Mouse (Mus musculus) inflammation-experienced regulatory T-cells, adult 6 months (primary cell): Measurements from ENCODE around the gene Ppfia2. TPM values are rescaled to one million over a fixed set of nuclear protein-coding genes. Genes with fewer than 3 reads are reported as not detected.

Source experiments
- ATAC-seq: one replicate; pipeline ENCODE4 v1.8.0; 2017
- polyA plus RNA-seq, 3 experiments: library from polyadenylated mRNA; unstranded; fragments of 100-300 nt; shearing (Covaris generic); gene quantifications; one replicate each; pipeline ENCODE4 v1.2.1; 2017

Gene Ppfia2
- polyA plus RNA-seq, 3 experiments from 2014 or later = 0.13 to 0.20 TPM; not detected in 1

DNA sequence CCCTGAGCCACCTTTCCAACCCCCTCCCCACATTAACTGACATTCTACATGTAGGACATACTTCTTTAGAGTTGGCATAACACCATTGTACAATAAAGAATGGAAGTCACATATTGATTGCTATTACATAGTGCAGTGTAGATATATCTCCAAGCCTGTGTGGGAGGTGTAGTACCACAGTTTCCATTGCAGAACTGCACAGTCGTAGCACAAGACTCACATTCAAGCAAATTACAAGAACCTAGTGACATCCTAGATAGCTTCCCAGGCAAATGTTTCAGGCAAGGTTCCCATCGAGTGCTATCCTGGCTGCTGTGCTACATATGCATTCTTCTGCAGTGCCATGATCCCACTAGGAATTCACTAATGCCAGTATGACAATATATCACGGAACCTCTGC is 200.0 kb downstream of the Ppfia2 start:
- ATAC-seq = no peak

DNA sequence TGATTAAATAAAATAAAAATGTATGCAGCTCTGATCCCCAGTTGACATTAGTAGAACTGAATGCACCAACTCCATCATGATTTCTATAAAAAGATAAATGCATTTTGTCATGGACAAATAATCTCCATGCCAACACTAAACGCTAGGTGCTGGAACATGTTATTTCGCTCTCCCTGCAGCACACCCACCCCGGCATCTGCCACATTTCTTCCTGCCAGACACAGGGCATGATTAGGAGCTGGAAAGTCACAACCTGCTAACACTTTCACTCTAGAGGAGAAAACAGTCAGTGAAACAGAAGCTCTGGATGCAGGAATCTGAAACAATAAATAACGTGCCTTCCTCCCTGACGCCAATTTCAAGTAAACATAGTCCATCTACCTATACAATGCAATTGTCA is 211.3 kb downstream of the Ppfia2 start:
- no peak for ATAC-seq

DNA sequence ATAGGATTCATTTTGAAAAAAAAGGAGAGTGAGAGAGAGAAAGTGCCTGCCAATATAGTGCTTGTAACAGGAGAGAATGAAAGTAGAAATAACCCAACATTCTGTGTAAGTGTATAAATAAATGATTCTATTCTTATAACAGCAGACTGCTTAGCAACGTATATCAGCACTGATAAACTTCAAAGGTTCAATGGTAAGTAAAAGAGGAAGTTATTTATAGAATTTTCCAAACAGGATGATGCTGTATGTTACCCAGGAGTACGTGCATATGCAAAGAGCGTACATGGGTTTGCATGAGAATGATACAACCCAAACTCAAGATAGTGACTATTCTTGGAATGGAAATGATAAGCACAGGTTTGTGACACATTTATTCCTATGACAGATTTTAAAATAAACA is 215.4 kb downstream of the Ppfia2 start:
- ATAC-seq = no peak

DNA sequence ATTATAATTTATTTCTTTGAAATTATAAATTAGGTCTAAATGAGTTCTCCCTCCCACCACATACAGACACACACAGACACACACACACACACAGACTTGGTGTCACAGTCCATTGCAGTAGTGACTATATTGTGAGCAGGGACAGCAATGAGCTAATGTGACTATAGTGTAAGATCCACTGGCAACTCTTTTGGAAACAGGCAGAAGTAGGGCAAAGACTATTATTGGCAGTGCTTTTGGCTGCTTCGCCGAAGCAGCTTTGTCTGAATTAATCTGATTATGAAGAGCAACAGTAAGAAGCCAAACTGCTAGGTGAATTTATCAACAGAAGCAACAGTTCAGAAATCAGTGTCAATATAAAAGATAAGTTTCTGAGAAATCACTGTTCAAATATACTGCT is 249.8 kb downstream of the Ppfia2 start:
- ATAC-seq = no peak

DNA sequence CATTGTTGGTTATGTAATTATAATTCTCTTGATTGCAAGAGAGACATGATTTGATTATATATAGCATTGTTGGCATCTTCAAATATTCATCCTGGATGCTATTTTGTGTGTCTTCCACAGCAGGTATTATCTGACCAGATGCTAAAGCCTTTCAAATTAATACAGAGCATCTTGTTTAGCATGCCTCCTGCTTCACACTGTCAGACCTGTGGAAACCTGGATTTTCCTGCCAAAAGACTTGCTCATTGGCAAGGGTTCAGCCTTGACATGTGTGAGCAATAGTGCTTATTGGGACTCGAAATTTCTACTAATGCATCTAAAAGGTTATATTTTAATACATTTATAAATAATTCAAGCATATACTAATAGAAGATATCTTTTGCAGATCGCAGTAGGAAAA is 262.1 kb downstream of the Ppfia2 start:
- no peak for ATAC-seq

DNA sequence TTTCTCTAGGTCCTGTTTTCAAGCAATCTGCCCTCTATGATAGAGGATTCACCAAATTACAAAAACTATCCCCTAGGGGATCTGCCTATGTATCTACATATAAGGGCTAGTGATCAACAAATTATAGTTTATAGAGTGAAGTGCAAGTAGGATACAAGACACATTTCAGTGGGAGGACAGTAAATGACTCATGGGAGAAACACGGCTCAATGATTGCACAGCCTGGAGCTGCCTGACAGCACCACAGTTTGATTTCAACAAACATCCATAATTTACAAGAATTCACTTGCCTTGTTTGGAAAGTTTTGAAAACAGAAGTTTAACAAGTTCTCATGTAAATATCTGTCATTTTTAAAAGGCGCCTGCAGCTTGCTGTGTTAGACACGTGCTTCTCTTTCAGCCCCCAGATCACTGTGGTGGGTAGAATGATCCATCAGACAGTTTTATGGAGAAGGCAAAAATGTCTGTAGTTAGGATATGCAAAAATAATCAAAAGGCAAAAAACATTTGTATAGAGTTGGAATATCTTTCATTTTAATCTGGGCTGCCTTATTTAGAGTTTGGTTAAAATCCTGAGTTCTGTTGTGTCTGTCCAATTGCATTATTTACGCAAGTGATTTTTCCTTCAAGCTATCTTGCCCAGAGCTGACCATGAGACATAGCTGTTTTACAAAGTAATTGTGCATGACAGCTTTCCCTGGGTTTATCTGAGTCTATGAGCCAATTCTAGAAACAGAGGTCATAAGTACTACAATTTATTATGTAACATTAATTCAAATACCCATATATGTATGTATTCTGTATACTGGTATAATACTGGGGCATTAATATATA is 266.3 kb downstream of the Ppfia2 start:
- ATAC-seq = no peak

DNA sequence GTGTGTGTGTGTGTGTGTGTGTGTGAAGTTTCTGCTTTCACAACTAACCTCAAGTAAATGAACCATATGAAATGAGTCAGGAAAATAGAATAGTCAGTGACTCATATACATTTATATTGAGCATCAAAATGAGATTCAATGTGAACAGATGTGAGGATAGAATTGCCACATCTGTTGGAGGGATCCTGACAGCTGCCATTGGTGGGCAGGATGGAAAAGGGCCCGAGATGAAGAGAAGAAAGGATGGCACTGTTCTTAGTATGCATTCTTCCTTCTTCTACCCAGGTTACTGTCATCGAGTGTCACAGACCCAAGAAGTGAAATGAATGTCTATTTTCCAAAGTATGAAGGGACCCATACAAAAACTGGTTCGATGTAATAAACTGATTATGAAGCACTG is 268.1 kb downstream of the Ppfia2 start:
- ATAC-seq = no peak

DNA sequence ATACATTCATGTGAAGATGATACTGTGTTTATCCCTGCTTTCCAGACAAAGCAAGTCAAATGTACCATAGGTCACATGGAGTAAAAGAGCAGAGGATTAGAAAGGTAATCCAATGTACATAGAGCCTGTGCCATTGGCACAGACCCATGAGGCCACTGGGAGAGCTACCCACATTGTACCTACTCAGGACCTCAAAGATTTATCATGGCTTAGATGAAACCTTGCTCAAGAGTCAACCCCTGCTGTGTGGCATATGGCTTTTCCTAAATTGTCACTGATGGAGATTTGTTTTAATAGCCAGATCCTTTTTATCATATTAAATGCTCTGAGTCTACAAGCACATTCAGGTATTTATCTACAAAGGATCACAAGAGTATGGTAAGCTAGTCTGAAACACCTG is 274.8 kb downstream of the Ppfia2 start:
- ATAC-seq = no peak

DNA sequence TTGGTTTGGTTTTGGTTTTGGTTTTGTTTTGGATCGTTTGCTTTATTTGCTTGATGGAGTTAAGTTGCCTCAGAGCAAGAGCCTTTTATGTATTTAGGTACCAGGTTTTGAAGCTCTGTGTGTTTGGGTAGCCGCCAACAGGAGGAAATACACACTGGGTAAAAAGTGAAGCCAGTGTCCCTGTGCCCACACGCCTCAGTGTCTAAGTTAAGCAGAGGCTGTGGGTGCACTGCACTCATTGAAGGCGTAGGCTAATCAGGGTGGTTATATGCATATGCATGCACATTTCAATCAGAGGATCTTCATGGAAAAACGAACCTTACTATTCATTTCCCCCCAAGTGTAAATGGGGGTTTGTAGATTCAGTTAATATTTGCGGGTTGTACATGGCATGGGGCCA is 290.9 kb downstream of the Ppfia2 start:
- no peak for ATAC-seq

DNA sequence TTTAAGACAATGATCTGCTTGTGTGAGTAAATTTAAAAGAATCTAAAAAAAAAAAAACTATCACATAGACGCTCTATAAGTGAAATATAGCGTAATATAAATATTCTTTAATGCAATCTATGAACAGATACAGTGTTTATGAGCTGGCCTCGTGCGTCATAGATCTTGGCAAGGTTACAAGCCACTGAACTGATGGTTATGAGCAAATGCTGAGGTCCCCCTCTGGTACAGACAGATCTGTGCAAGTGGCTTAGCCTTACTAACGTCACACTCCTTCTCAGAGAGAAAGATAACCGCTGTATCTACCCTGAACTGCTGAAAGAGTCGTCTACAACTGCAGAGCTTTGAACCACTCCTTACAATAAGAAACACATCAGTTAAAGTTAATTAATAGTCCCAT is 293.6 kb downstream of the Ppfia2 start:
- no peak for ATAC-seq

DNA sequence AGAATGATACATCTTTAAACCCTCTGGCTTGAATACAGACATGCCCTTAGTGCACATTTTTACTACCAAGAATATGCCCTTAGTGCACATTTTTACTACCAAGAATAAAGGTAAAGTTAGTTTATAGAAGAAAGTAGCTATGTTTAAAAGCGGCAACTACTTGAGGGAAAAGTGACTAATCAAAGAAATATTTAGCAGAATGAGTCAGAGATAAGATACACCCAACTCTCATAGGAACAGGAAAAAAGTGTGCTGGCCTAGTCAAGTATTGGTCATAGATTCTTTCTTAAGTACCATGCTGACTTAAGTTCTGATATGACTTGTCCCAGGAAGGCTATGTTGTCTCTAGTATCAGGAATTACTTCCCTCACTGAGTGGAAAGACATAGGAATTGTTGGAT is 305.4 kb downstream of the Ppfia2 start:
- no peak for ATAC-seq

DNA sequence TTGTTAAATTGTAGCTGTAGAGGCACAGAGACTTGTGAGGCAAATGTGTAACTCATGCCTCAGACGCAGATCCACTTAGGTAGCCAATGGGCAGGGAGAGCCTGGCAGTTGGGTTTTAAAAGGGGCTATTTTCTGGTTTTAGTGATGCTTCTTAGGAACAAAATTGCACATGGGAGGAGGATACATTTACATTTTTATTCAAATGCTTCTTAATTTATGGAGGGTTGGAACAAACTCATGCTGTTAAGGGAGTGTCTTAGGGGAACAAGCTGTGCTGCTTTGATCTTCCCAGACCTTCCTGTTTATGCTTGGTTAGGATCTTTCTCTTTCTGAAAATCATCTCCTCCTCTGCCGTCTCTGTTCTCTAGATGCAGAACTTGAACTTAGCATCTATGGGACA is 345.3 kb downstream of the Ppfia2 start:
- ATAC-seq = no peak

DNA sequence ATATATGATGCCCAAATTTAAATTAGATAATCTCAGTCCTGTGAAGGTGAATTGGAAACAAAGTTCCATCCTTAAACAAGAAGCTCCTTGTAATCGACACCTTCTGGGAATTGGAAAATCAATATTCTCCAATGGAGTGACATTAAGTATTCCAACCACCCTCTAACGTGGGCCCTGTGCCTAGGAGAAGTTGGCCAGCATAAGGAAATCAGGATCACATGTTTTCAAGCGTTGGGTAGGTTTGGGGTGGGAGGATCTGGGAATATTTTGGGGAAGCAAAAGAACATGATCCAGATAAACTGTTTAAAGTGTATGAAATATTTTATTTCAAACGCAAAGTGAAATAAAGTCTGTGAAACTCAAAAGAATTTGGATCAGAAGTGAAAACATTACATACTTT is 348.2 kb downstream of the Ppfia2 start:
- no peak for ATAC-seq

DNA sequence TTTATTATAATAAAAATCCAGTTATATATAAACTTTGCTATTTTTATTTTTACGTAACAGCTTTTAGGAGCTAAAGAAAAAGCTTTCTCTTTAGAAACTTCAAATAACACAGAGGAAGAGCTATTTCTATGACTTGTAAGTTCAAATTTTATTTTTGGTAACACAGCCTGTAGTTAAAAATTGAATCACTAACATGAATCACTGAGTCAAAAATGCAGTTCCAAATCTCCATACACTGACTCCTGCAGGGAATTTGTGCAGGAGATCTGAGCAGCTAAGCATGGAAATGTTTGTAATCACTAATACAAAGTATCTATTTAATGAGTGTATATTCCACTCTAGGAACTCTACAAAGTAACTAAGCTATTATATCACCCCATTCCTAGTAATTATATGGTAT is 354.1 kb downstream of the Ppfia2 start:
- no peak for ATAC-seq

DNA sequence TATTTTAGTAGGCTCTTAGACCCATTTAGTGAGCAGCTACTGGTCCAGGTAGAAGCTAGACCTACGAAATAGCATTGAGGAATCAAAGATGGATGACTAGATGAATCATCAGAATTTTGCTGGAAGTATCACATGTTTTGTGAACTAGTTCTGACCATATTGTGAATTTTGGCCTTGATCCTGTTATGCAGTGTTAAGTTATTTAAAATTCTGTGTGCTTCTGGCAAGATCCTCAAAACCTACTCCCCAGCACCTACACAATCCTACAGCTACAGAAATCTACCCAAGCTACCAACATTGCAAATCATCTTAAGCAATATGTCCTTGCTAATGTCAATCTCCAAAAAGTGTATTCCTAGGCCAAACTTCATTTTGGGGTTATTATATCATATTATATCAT is 368.3 kb downstream of the Ppfia2 start:
- no peak for ATAC-seq

DNA sequence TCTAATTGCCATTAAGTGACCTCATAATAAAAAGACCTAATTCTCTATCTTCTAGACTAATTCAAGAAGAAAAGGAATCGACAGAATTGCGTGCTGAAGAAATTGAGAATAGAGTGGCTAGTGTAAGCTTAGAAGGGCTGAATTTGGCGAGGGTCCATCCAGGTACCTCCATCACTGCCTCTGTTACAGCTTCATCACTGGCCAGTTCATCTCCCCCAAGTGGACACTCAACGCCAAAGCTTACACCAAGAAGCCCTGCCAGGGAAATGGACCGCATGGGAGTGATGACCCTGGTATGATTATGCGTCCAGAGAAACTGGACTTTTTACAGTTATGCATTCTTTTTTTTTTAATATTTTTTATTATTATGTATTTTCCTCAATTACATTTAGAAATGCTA is 388.0 kb downstream of the Ppfia2 start:
- ATAC-seq = no peak

DNA sequence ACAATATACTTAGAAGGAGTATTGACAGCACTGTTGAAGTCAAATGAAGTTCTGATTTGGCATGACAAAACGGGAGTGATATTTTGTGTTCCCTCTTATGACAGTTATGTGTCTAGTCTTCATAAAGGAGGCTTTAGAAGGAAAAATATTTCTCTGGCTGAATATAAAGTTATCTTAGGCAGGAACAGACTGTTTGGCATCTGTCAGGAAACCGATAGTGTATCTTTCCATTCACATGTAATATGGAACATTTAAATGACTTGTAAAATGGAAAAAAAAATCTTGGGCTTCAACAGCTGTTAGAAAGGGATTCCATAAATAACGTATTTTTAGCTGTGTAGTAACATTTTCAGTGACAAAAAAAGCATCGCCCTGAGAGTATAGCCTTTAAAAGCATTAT is 400.1 kb downstream of the Ppfia2 start:
- no peak for ATAC-seq

DNA sequence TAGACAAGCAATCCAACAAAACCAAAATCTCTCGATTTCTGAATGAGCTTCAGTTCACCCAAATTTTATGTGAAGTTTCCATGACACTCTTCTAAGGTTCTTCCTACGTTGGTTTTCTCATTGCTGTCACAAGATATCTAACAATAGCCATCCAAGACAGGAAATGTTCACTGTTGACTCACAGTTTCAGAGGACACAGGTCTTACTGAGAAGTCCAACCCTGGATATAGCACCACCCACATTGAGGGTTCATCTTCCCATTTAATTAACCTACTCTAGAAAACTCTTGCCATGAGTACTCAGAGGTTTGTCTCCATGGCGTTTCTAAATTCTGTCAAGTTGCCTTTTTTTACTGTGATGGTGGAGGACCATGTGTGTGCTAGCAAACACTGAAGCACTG is 401.7 kb downstream of the Ppfia2 start:
- ATAC-seq = no peak

DNA sequence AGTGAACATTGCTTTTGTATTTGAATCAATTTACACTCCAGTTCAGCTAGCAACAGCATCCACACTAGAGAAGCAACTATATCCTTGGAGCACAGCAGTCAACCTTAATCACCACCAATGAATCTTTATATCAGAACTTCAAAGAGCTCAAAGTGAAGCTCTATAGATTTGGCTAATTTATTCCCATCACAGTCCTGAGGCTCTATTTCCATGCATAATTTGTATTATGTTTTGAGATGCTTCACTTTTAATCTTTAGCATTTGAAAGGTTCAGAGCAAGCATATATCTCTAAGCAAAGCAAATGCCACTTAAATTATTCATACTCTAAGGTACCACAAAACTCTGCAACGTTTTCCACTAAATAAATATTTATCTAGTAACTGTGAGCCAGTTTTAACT is 402.6 kb downstream of the Ppfia2 start:
- ATAC-seq = no peak

DNA sequence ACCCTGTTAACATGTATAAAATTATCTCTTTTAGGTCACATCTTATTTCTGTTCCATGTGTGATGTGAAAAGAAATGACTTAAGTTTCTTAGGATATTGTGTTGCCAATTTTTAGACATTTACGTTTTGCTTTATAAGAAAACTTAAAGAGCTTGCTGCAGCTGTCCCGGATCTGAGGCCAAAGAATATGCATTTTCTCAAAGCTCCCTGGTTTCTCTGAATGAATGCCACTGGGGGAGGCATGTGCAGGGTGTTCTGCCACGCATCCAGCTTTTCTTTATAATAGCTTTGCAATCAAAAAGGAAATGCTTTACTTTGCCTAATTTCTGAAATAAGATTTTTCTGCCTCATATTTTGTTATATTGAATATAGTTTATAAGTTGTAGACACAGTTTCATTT is 411.2 kb downstream of the Ppfia2 start:
- no peak for ATAC-seq

DNA sequence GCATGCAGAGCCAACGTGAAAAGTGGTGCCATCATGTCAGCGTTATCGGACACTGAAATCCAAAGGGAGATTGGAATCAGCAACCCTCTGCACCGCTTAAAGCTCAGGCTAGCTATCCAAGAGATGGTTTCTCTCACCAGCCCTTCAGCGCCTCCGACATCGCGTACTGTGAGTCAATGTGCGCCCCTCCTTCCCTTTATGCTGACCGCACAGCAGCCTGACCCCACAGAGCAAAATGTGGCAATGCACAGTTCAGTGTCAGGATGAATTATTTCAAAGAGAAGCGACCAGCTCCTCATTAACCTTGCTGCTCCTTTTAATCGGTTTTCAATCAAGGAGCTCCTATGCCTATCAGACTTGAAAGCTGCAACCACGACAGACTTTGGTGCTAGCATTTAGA is 426.2 kb downstream of the Ppfia2 start:
- no peak for ATAC-seq

DNA sequence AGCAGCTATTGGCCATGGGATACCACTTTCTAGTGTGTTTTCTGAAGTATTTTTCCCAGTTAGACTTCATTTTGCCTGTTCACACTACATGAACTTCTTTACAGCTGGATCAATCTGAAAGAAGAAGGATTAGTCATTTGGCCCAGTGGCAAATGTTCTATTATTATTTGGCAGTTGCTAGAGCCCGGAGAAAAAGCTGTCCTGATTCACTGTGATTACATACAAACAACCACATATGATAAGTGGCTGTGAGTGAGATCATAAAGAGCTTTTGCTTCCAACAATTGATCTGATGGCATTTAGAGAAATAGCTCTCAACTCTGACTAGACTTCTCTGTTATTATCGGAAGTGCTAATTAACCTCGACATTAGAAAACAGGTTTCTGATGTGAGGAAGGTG is 440.0 kb downstream of the Ppfia2 start:
- ATAC-seq = no peak

DNA sequence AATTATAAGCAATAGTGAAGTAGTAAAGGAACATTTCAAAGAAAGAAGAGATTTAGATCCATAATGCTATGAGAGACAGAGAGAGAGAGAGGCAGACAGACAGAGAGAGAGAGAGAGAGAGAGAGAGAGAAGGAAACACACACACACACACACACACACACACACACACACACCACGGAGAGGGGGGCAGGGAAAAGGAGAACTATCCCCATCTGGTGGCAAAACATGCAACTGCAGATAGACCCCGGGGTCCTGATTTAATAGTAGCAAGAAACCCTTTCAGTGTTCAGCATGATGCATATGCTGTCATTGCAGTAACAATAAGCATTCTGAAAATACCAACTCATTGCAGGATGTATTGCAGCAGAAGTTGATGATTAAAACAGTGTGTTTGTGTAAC is 442.9 kb downstream of the Ppfia2 start:
- no peak for ATAC-seq

DNA sequence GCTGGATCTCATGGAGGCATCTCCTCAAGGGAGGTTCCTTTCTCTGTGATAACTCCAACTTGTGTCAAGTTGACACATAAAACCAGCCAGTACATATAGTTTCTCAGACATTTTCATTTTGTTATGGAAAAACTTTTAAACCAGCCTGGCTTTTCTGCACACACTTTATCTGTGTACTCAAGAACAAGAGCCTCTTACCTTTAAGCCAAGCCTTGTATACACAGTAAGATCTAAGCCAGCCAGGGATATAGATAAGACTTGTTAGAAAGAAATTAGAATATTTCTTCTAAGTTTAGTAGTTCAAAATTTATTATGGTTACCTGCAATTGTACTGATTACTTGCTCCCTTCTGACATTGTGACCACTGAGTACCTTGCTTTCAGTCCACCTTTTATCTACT is 444.1 kb downstream of the Ppfia2 start:
- ATAC-seq = no peak

DNA sequence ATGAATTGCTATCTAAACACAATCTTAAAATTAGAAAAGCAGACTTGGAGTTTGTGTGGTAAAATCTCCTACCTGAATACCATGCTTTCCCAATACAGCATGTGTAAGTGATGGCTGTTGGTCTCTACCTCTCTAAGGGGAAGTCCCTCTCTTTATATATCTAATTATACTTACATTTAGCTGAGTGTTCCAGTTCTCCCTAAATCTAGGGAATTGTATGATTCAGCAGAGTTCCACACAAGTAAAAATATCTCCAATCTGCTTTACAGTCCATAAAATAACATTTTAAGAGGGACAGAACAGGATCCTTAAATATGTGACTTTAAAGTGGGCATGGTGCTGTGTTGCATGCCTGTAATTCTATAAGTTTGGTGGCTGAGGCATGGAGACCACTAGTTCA is 444.7 kb downstream of the Ppfia2 start:
- no peak for ATAC-seq
